Mouse (Mus musculus) urinary bladder, postnatal 36 days (tissue): ENCODE measurements around the gene Rbp3.

Experiments used
- DNase-seq, 2 experiments: peaks; one replicate each; pipeline ENCODE4 v3.0.0; 2022; ENCODE audit warnings: low spot score in 2 of 2, mixed read lengths in 1 of 2

Gene Rbp3

DNA sequence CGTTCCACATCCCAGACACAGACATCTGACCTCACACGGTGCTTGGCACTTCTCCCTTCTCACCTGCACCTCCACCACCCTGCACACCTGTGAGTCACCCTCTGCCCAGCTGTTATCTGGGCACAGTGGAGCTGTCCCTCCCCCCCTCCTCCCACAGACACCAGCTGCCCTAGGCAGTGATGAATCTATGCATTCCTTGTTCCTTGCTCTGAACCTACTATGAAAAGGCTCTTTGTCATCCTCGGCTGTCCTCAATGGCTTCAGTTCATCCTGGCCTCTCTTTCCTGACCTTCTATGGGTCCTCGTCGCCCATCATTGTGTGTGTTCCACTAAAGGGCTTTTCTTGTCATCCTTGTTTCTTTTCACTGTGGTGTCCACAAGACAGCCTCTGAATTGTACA, 20.9 kb downstream of the Rbp3 start:
- DNase-seq: no peak

DNA sequence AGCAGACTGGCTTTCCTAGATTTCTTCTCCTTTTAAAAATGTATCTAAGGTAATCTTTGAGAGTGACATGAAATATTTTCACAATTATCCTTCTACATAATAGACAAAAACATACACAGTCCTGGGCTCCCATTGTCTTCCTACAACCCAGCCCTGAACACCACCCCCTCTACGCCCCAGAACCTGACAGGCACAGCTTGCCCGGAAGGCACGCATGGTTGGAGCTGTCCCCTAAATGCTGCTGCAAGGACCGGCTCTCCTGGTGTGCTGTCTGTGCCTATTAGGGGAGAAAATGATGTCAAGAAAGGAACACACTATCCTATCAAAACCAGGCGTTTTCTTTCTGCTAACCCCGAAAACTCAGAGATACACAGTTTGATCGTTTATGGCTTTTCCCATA, 23.9 kb downstream of the Rbp3 start:
- no peak for DNase-seq

DNA sequence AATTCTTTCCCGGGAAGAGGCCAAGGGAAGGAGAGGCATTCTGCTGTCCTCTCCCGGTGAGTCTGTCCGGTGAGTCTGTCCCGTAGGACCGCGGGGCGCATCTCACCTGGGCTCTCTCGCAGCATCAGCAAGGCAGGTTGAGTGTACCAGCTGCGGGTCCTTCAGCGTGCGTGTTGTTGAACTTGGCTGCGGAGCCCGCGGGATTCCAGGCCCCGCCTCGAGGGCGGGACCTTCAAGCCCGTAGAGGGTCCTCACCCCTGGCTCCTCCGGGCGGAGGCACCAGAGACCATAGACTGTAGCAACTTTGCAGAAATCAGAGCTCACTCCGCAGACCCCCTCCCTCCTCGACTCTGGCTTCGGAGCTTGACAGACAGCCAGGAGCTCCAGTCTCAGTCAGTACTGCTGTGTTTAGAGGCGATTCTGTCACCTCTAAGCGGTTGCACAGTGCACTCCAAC, 24.8 kb downstream of the Rbp3 start, which contains the start of gene Zfp488:
Zfp488 (minus strand) TSS at position 161 of the 456 bp plus-strand sequence.
- DNase-seq: no peak

GRCm38 (mm10) chr14:33989201-33989600, 35.4 kb downstream of the Rbp3 start:
- no peak for DNase-seq

DNA sequence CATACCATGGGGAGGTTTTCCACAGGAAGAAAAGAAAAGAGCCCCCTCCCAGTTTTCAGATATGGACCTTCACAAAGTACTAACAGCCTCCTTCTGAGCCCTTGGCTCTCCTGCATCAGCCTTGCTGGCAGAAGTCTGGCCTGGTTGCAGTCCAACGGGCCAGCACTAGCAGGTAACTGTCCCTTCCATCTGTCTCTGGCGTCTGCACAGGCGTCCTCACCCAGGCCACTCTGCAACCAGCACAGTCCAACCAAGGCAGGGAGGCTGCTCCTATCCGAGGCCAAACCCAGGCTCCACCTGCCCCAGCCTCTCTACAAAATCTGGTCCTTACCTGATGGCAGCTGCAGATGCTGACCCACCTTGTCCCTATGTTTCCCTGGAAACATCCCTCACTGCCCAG, 38.2 kb downstream of the Rbp3 start:
- DNase-seq: no peak

GRCm38 (mm10) chr14:33993051-33993450, 39.2 kb downstream of the Rbp3 start:
- DNase-seq: no peak

DNA sequence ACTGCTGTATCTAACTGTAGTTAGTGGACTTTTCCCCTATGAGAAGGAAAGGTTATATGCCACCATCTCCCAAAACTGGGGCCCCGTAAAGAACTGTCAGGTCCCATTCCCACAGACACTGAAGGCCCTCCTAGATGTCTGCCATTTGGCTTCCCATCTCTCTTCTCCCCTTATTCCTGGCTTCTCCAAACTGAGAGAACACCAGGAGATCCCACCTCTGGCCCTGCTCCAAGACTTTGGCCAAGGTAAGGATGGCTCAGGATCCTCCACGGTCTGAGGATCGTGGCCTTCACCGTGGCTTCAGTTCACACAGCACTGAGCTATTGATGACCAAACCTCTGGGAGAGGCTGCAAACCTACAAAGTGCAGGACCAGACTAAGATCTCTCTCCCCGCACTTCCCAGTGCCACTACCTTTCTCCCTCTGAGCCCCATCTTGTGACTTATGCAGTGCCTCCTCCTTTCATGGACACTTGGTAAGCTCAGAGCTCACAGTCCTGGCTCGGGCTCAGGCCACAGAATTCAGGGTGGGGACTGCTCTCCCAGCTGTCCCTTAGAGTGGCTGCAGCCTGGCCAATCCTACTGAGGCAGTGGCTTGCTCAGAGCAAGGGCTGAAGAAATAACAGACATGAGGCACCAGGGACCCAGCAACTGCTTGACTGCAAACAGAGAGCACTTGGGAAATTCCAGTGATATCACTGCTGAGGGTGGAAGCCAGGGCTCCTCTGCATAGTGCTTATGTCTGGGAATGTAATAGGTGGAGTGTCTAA, 39.9 kb downstream of the Rbp3 start:
- DNase-seq: no peak

- DNase-seq: no peak
Measured at GRCm38 (mm10) chr14:33997427-33997826, 43.6 kb downstream of the Rbp3 start.

DNA sequence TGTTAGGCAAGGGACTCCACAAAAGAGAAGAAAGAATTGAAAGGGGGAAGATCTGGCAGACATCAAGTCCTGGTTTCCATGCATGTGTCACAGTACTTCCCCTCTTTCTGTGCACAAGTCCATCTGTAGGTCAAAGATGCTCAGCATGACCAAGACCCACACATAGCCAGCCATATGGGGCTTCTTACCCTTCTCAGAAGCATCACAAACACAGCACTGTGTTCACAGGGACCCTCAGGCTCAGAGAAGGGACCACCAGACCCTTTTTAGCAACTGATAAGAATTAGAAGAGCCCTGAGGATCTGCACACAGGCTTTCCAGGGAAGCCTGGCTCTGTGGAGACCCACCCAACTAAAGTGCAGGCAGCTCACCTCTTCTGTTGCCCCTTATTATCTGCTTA, 46.3 kb downstream of the Rbp3 start:
- DNase-seq: no peak

DNA sequence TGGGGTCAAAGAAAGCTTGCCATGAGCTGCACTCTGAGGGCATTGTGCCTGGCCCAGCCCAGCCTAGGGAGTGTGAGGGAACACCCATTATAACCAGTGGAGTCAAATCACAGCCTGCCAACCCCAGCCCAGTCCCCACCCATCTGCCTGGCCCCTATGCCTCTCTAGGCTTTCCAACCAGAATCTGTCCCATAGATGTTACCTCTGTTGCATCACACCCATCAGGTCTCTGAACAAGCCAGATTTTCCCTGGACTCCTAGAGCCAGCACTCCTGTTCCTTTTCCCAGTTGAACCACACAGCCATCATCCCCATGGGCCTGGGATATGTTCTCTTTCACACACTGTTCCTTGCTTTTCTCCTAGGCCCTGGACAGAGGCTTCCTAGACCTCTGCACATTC, 47.6 kb downstream of the Rbp3 start:
- no peak for DNase-seq

- DNase-seq: no peak
Measured at GRCm38 (mm10) chr14:34002358-34002757, 48.6 kb downstream of the Rbp3 start.
